Mouse (Mus musculus): ENCODE measurements around the gene Nicn1.

The Nicn1 gene

GRCm38 (mm10) chr9:108278697-108279450 lies 11.4 kb upstream of the Nicn1 start:
- CTCF ChIA-PET, result interaction anchor here (0.6 to 0.7 kb wide), 2 partner anchors 25 to 71 kb away, joined by 3 read pairs; no protein-coding TSS in a partner anchor

GRCm38 (mm10) chr9:108280071-108280828 lies 10.0 kb upstream of the Nicn1 start:
- CTCF ChIA-PET, result no interaction called here

GRCm38 (mm10) chr9:108284410-108284809 lies 5.8 kb upstream of the Nicn1 start:
- CTCF ChIA-PET, result interaction anchor here (0.9 to 1.3 kb wide), 3 partner anchors 12 to 64 kb away, joined by 3 to 7 read pairs (median 3); partner anchors contain the start of genes Amt, Gpx1 and Usp4

DNA sequence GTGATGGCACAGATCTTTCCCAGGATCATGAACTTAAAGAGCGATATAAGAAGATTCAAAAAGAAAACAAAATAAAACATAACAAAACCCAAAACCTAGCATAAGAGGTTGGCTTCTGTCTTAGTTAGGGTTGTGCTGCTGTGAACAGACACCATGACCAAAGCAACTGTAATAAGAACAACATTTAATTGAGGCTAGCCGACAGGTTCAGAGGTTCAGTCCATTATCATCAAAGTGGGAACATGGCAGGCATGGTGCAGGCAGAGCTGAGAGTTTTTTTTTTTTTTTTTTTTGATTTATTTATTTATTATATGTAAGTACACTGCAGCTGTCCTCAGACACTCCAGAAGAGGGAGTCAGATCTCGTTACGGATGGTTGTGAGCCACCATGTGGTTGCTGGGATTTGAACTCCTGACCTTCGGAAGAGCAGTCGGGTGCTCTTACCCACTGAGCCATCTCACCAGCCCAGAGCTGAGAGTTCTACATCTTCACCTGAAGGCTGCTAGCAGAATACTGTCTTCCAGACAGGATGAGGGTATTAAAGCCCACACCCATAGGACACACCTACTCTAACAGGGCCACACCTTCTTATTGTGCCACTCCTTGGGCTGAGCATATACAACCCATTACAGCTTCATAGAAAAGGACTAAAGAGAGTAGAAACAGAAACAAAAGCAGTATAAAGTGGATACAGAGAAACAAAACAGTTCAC lies 2.5 kb upstream of the Nicn1 start:
- CTCF ChIA-PET, result interaction anchor here (0.6 to 0.7 kb wide), 2 partner anchors 15 to 64 kb away, joined by 3 read pairs; no protein-coding TSS in a partner anchor

GRCm38 (mm10) chr9:108289347-108289746 lies 882 bp upstream of the Nicn1 start:
- CTCF ChIA-PET, result no interaction called here

DNA sequence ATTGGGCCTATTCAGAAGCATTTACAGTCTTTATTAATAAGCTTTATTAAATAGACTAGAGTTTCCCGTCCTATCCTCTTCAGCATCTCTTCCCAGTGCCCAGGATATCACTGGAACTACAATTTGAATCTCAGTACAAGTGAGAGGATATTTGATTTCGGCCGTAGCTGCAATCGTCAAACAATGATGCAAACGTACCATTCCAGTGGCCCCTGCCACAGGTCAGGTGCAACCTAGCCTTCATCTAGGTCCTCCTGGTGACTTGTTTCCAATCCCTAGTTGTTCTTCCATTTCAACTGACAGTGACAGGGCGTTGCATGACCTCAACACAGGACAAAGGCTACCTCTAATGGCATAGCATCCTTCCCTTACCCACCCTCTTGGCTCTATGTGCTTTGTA lies 544 bp downstream of the Nicn1 start:
- CTCF ChIA-PET, result interaction anchor here (0.5 to 0.7 kb wide), 2 partner anchors 17 to 768 kb away, joined by 3 to 6 read pairs; no protein-coding TSS in a partner anchor

DNA sequence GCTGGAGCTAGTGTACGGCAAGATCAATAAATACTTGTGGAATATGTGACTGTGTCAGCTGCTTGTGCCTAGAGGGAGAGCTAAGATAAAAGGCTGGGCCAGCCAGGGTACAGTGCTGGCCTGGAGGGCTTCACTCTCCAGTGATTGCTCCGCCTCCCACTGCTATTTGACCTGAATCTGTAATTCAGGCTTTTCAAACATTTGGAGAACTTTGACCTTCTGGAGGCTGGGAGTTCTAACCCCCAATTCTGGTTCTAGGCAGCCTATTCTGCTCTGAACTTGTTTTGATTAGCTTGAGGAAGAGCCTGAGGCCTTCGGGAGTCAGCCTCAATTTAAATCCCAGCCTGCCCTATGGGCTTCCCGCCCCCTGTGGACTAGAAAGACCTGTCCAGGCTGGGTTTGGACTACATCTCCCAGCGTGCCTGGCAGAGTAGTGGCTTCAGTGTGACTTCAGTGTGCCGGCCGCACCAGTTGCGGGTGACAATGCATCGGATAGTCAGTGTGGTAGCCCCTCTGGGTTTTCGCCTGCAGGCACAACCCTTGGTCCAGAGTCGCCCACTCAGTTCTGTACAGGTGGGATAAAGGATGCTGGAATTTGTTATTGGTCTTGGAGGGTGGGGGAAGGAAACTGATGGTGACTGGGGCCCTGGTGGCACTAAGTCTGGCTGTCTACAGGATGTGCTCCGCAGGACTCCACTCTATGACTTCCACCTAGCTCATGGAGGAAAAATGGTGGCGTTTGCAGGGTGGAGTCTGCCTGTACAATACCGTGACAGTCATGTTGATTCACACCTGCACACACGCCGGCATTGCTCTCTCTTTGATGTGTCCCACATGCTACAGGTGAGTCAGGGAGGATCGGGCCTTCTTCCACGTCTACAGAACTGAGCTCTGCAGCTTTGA lies 6.5 kb downstream of the Nicn1 start, which contains the start of gene Amt:
TSS of gene Amt (plus strand) at position 401 of the 903 bp plus-strand sequence.
- CTCF ChIA-PET, result interaction anchor here (0.6 to 1.0 kb wide), 3 partner anchors 12 to 40 kb away, joined by 3 to 7 read pairs (median 3); no protein-coding TSS in a partner anchor

DNA sequence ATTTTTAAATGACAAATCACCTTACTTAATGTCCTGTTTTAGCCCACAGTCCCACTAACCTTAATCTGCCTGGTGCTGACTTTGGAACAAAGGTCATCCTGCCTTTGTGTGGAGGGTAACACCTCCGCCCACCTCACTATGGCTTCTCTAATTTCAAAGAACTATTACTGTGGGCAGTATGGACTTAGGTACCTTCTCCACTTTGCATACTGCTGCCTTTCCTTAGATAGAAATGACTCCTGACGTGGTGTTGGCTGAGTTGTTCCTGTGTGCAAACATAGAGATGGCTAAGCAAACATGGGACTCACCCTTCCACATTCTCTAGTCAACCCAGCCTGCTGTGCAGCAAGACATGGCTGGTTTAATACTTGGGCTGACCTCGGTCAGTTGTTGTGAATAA lies 11.6 kb downstream of the Nicn1 start:
- CTCF ChIA-PET, result no interaction called here

GRCm38 (mm10) chr9:108304716-108305115 lies 14.5 kb downstream of the Nicn1 start:
- CTCF ChIA-PET, result interaction anchor here (0.5 kb wide), 1 partner anchor 34 kb away, joined by 3 read pairs; no protein-coding TSS in a partner anchor

DNA sequence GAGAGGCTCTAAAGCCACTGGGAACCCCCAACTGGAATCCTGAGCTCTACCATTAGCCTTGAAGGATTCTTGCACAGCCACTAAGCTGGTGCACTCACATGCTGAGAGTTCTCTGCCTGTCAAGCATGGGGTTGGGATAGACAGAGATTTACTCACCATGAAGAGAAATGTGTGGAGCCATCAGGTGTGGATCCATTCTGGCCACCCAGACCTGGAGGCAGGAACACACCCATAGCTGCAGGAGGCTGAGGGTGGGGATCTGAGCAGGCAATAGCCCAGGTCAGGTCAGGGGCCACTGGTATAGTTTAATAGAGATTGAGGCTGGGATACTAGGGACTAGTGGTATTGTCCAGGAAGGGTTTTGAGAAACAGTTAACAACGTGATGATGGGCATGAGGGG lies 14.9 kb downstream of the Nicn1 start:
- CTCF ChIA-PET, result interaction anchor here (0.5 kb wide), 1 partner anchor 33 kb away, joined by 3 read pairs; no protein-coding TSS in a partner anchor

DNA sequence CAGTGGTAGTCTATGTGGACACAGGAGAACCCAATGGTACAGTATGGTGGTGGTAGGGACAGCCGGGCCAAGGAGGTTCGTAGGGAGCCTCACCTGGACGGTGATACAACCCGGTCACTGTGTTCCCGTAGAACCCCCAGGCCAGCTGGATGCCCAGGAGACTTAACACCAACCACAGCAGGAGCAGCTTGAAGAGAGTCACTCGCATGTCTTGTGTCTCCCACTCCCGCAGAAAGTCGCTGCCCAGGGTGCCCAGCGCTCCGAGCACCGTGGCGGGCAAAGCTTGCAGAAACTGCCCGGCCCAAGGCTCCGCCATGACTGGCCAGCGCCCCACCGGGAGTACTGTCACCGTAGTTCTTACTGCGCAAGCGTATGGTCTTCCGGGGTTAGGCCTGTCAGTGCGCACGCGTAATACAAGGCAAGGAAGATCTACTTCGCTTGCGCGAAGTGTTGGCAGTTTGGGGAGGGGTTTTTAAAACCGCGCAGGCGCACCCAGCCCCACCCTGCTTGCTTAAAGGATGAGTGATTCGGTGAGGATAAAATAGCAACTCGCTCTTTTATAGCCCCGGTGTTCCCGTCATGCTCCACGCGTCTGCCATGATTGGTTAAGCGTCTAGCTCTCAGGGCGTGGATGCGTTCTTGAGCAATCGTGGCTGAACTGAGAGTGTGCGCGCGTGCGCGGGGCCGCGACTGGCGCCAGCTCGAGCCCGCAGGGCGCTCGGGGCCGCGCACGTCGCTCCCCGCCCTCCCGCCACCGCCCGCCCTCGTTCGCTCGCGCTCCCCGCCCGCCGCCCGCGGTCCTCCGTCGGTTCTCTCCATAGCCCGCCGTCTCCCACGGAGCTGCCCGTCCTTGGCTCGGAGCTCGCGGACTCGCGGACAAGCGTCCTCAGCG lies 15.6 kb downstream of the Nicn1 start, which contains the start of the genes Rhoa and Tcta:
TSS of gene Rhoa (plus strand) at position 501 of the 892 bp plus-strand sequence.
TSS of gene Tcta (minus strand) at position 532 of the 892 bp plus-strand sequence.
- CTCF ChIA-PET, result no interaction called here

- CTCF ChIA-PET, result no interaction called here
These were observed 16.3 kb downstream of the Nicn1 start for GRCm38 (mm10) chr9:108306571-108306980.

DNA sequence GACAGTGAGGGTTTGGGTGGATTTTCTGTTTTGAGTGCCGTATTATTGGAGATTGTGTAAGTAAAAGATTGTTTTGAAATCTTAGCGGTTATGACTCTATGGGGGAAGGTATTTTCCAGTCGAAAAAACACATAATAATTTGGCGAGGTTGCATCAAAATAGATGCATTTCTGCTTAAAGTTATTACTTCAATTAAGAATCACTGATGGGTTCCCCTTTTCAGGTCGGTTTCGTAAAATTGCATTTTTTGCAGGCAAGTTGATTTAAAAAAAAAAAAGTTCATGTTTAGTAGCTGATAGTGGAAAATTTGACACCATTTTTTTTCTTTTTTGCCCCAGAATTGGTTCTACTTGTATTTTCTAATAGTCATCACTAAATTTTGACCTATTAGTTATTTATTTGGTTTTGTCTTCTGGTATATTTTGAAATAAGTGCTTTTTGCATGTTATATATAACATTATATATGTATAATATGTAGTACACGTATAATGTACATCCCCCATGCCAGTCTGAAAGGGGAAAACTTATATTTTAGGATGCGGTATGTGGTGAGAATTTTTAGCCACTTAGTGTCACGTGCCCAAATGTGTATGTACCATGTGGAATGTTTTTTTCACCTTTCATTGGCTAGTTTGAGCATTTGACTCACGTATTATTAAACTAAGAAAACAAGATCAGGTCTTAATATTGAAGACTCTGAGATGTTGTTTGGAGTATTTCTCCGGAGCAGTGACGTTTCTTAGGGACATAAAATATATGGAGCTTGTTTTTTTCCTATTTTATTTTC lies 17.0 kb downstream of the Nicn1 start:
- CTCF ChIA-PET, result interaction anchor here (0.6 to 0.9 kb wide), 3 partner anchors 15 to 41 kb away, joined by 3 read pairs; partner anchors contain the start of genes Nicn1 and Usp4

- CTCF ChIA-PET, result interaction anchor here (0.6 to 0.9 kb wide), 3 partner anchors 16 to 42 kb away, joined by 3 to 4 read pairs (median 3); partner anchors contain the start of gene Usp4
These were observed 17.9 kb downstream of the Nicn1 start for GRCm38 (mm10) chr9:108308141-108308540.

DNA sequence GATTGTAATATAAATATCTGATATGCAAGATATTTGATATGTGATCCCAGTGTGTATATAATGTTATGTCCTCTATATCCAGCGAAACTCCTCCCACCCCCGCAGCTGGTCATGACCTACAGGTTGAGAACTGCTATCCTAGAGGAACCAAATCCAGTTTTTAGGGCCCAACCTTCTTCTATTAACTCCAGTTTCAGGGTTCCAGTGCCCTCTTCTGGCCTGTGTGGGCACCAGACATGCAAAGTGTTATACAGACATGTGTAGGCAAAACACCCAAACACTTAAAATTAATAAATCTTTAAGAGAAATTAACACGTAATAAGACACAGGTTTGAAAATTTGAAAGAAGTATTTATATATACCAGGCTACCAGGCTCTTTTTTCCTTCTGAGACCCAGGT lies 27.3 kb downstream of the Nicn1 start:
- CTCF ChIA-PET, result no interaction called here

DNA sequence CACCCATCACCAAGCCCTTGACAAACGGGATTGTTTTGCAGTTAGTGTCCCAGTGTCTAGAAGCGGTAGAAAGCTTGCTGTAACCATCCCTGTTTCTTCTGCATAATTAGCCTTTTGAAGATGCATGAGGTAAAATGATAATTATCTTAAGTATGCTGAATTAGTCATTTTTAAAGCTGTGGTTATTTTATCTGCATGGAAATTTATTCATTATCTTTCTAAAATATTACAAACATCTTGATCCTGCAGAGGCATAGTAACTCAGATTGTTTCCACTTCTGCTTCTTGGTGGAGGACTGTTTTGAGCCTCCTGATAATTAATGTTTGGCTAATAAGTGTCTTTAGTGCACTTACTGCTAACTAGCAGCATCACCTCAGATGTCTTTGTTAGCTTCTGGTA lies 28.2 kb downstream of the Nicn1 start:
- CTCF ChIA-PET, result interaction anchor here (1.0 kb wide), 1 partner anchor 9 kb away, joined by 3 read pairs; no protein-coding TSS in a partner anchor

DNA sequence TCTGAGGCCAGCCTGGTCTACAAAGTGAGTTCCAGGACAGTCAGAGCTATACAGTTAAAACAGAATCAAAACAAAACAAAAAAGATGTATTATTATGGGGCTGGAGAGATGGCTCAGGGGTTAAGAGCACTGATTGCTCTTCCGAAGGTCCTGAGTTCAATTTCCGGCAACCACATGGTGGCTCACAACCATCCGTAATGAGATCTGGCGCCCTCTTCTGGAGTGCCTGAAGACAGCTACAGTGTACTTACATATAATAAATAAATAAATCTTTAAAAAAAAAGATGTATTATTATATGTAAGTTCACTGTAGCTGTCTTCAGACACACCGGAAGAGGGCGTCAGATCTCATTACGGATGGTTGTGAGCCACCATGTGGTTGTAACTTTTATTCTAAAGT lies 31.8 kb downstream of the Nicn1 start:
- CTCF ChIA-PET, result interaction anchor here (0.7 kb wide), 1 partner anchor 20 kb away, joined by 3 read pairs; no protein-coding TSS in a partner anchor

DNA sequence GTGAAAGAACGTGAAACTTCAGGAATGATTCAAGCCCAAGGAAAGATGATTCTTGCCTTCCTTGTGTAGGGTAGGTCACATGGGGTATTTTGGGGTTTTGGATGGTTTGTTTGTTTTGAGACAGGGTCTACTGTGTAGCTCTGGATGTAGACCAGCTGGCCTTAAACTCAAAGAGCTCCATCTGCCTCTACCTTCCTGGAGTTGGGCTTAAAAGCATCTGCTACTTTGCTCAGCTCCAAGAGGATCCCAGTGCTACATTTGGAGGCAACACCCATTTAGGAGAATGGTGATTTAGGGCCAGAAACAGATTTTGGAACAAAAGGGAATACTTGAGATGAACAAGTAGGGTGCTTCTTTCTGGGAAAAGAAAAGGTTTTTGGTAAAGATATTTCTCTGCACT lies 34.6 kb downstream of the Nicn1 start:
- CTCF ChIA-PET, result no interaction called here

Measured in spleen, embryonic (tissue).